Mouse (Mus musculus): Measurements from ENCODE around the gene Dvl1.

DNA sequence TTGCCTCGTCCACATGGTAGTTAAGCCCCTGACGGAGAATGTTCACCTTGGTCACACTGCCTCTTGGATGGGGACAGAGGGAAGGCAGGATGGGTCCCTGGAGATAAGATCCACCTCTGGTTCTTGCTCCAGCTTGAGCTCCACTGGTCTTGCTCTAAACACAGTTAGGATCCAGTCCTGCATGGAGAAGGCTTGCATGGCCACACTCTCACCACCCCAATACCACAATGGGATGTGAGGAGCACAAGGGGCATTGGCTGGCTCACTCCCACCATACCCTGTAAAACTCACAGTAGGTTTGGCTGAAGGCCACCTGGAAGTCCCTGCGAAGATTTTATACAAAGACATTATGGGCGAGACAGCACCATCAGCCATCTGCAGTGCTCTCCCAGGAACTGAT, 61.5 kb downstream of the Dvl1 start:
- no peak for TF ChIP-seq GATA1 (IDR thresholded peaks at IDR 0.05; ENCODE audit: low read length)
- TF ChIP-seq TAL1 (IDR thresholded peaks at IDR 0.05; ENCODE audit: low read length), result no peak

Measured in erythroblast, embryonic 14.5 days (primary cell).